Mouse (Mus musculus) midbrain, embryonic 12.5 days (tissue): ENCODE measurements at regions not wholly inside any gene's neighbourhood (a gene's known extent, or its start where the extent isn't known, plus 50 kb on each side); places are given as distances from the start of the nearest gene placed in this dataset.

Source experiments
- ATAC-seq: fragments of 200-750 bp; cut with Nextera tagmentation; 2 replicates; pipeline ENCODE4 v1.8.0; 2017; ENCODE audit warnings: low read depth, moderate TSS enrichment, moderate library complexity; ENCODE audit not compliant: low FRiP score
- H3K27ac ChIP-seq: fragments of 300-500 bp; sonication (generic); replicated peaks from 2 replicates; pipeline ENCODE4 v1.5.1; 2016; ENCODE audit warnings: mild to moderate bottlenecking
- H3K27me3 ChIP-seq: fragments of 300-500 bp; sonication (generic); 2 replicates; pipeline ENCODE4 v1.6.1; 2016; ENCODE audit warnings: mild to moderate bottlenecking
- H3K36me3 ChIP-seq: fragments of 300-500 bp; sonication (generic); 2 replicates; pipeline ENCODE4 v1.6.1; 2016
- H3K4me1 ChIP-seq: fragments of 300-500 bp; sonication (generic); 2 replicates; pipeline ENCODE4 v1.6.1; 2016
- H3K4me2 ChIP-seq: fragments of 300-500 bp; sonication (generic); replicated peaks from 2 replicates; pipeline ENCODE4 v1.6.1; 2016; ENCODE audit warnings: mild to moderate bottlenecking, moderate library complexity
- H3K4me3 ChIP-seq: fragments of 300-500 bp; sonication (generic); 2 replicates; pipeline ENCODE4 v1.5.1; 2016; ENCODE audit warnings: mild to moderate bottlenecking
- H3K9ac ChIP-seq: fragments of 300-500 bp; sonication (generic); replicated peaks from 2 replicates; pipeline ENCODE4 v1.6.1; 2016; ENCODE audit warnings: mild to moderate bottlenecking, moderate library complexity
- H3K9me3 ChIP-seq: fragments of 300-500 bp; sonication (generic); 2 replicates; pipeline ENCODE4 v1.6.1; 2016; ENCODE audit warnings: mild to moderate bottlenecking
- WGBS: fragments of 180-500 bp; shearing (Covaris S2); methylation state at CpG from one replicate; pipeline ENCODE4 v1.1.7; 2016; 5-methylcytosine and 5-hydroxymethylcytosine counted together

DNA sequence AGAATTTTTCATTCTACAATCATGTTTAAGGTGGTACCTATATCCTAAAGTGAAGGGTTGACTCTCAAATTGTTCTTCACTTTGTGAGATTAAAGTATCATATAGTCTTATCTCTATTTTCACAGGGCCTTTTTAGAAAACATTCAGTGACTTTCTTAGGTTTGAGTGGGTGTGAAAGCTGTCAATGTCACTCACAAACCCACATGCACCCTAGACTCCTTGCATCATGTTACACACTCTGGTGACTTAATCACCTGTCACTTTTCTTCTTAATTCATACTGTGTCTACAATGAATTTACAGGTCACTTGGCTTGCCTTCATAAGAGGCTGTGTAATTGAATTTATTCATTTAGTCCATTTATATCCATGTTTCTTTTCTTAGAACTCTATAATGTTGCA, 1026.8 kb upstream of the Alcam start:
- Histone ChIP-seq H3K27ac (no peak overlapping the region), H3K4me1 (no peaks in the 10 kb centered on the region)

DNA sequence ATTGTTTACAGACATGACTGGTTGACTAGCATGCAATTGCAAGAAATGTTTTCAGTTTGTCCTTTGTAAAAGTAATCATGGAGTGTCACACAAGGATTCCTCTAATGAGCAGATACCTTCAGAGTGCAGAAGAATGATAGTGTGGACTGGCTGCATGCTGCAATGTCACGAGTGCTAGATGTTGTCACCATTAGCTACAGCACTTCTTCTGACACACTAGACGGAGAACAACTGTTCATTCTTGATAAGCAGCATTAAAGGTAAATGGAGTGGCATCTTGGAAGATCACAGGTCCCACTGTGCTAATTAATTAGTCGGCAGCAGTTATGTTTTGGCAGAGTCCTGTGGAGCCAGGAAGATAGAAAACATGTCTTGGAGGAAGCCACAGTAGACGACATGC, 985.6 kb upstream of the Alcam start:
- Histone ChIP-seq H3K4me3 (no peak overlapping the region), H3K4me1 (no peaks in the 10 kb centered on the region), H3K9ac (no peak overlapping the region), H3K27me3 (no peaks in the 10 kb centered on the region), H3K4me2 (no peak overlapping the region), H3K27ac (no peak overlapping the region), H3K36me3 (no peaks in the 10 kb centered on the region), H3K9me3 (no peaks in the 10 kb centered on the region)
- WGBS, result 85% methylated on average over 4 of the region's 4 CpGs
- no peak for ATAC-seq

More for the DNA sequence above, 1026.8 kb upstream of the Alcam start:
- no peak for ATAC-seq
- Histone ChIP-seq H3K27me3 (no peaks in the 10 kb centered on the region), H3K4me2 (no peak overlapping the region), H3K4me3 (no peak overlapping the region), H3K9ac (no peak overlapping the region), H3K36me3 (no peaks in the 10 kb centered on the region), H3K9me3 (no peaks in the 10 kb centered on the region)

DNA sequence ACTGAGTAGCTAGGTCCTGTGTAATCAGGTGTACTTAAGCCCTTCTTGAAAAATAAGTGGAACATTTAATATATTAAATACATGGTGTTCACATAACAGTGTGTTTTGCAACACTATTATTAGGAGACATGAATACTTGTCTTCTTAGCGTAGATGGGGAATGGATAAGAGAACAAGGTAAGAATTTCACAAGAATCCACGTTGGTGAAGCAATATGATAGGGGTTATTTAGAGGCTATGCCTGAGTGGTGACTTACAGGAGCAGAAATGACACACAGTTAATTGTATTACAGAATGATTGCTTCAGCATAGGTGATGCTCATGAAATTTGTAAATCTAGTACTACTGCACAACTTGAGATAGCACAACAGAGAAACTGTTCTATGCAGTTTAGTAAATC, 964.5 kb upstream of the Alcam start:
- ATAC-seq, result no peak
- Histone ChIP-seq H3K27me3 (no peaks in the 10 kb centered on the region), H3K27ac (no peak overlapping the region), H3K9me3 (no peaks in the 10 kb centered on the region), H3K9ac (no peak overlapping the region), H3K4me1 (no peaks in the 10 kb centered on the region), H3K4me2 (no peak overlapping the region), H3K4me3 (no peak overlapping the region), H3K36me3 (no peaks in the 10 kb centered on the region)
- 68% methylated on average over 2 of the region's 2 CpGs for WGBS

DNA sequence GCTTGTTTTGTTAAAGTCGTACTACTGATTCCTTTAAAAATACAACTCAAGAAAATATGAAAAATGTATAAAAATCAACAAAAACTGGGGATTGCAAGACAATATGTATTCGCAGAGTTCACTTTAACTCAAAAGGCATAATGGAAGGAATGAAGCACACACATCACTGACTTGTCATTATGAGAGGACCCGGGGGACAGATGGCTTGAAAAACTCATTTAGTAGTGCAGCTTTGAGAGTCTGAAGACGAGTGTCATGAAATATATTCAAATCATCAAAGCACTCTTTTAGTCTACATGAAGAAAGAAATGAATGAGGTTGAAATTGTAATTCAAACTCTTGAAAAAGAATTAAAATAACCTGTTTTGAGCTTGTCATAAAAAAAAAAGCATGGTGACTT, 931.3 kb upstream of the Alcam start:
- no peak for ATAC-seq
- H3K9ac ChIP-seq, result no peak overlapping the region

DNA sequence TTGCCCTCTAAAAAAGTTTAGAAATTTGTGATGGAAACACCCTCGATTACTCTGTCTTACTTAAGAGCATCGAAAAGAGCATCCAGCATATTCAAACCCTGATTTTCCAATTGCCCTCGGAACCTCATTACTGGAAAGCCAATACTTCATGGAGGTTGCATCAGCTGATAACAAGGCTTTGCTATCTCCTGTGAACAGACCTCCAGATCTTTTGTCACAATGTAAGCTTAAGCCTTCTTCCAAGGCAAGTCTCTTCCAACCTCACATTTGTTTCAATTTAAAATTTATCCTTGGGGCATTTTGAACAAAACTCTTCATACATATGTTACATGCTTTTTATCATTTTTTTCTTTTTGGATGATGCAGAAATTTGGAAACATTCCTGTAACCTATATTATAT, 888.3 kb upstream of the Alcam start:
- Histone ChIP-seq H3K9me3 (no peaks in the 10 kb centered on the region), H3K27ac (no peak overlapping the region), H3K4me3 (no peak overlapping the region), H3K36me3 (no peaks in the 10 kb centered on the region), H3K4me2 (no peak overlapping the region), H3K9ac (no peak overlapping the region), H3K4me1 (no peaks in the 10 kb centered on the region), H3K27me3 (no peaks in the 10 kb centered on the region)
- no peak for ATAC-seq
- WGBS, result 91% methylated on average over 3 of the region's 3 CpGs

More for the DNA sequence above, 931.3 kb upstream of the Alcam start:
- Histone ChIP-seq H3K4me3 (no peak overlapping the region), H3K4me2 (no peak overlapping the region), H3K27ac (no peak overlapping the region), H3K9me3 (0 out of 2 replicates have a peak, but pooled peaks cover 2% of the 10 kb centered on the region), H3K4me1 (no peaks in the 10 kb centered on the region), H3K27me3 (no peaks in the 10 kb centered on the region), H3K36me3 (no peaks in the 10 kb centered on the region)
- WGBS, result 78% methylated on average over 4 of the region's 4 CpGs

DNA sequence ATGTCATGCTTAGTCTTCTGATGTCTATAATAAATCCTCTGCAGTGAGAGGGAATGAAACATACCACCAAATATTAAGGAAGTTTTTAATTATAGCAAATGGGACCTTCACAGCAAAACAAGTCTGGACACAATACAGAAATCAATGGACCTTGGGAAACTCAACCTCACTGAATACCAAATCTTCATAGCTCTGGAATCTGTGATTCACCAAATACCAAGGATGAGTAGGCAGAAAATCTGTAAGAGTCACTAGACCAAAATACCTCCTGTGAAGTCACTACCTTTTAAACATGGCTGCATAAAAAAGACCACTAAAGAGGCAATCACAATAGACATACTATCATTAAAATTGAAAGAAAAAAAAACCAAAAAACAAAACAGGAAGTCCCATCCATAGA, 872.5 kb upstream of the Alcam start:
- no peaks in the 10 kb centered on the region for H3K36me3 ChIP-seq
- no peaks in the 10 kb centered on the region for H3K27me3 ChIP-seq
- H3K9ac ChIP-seq, result no peak overlapping the region
- H3K4me2 ChIP-seq, result no peak overlapping the region
- ATAC-seq, result no peak
- no peaks in the 10 kb centered on the region for H3K9me3 ChIP-seq
- H3K27ac ChIP-seq, result no peak overlapping the region
- no peaks in the 10 kb centered on the region for H3K4me1 ChIP-seq
- no peak overlapping the region for H3K4me3 ChIP-seq

DNA sequence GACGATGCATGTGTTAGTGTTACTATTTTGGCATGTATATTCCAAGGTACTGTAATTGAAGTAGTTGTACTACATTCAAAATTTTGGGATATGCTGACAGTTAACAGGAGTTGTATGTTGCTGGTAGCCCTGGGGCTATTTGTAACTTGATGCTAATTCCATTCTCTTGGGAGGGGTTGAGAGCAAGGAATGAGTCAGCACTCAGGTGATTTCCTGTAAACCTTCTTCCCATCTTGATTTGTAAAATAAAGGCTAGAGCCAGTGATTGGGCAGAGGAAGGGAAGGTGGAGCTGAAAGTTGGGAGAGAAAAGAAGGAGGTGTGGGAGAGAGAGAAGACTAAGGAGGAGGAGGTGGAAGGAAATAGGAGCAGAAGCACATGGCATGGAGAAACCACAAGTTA, 838.2 kb upstream of the Alcam start:
- no peak overlapping the region for H3K9ac ChIP-seq
- no peaks in the 10 kb centered on the region for H3K27me3 ChIP-seq
- no peaks in the 10 kb centered on the region for H3K9me3 ChIP-seq
- H3K4me2 ChIP-seq, result no peak overlapping the region
- ATAC-seq, result no peak
- no peaks in the 10 kb centered on the region for H3K4me1 ChIP-seq
- H3K36me3 ChIP-seq, result no peaks in the 10 kb centered on the region
- H3K27ac ChIP-seq, result no peak overlapping the region
- H3K4me3 ChIP-seq, result no peak overlapping the region
- 91% methylated on average over 1 of the region's 1 CpGs for WGBS

DNA sequence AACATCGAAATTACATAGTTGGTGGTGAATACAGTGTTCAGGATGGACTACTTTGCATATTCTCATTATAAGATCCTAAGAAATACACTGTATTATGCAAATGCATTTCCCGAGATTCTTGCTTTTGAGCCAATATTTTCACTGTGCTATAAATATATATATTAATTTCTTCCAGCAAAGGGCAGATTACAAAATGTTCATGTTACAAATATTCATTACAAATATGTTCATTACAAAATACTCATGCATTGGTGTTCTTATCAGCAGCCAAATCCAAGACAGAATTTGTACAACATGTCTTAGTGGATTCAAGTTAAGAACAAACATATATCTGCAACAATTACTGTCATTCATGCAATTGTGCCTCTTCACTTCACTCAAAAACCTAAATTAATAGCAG, 828.1 kb upstream of the Alcam start:
- no peak for ATAC-seq
- Histone ChIP-seq H3K27me3 (no peaks in the 10 kb centered on the region), H3K9me3 (no peaks in the 10 kb centered on the region), H3K36me3 (no peaks in the 10 kb centered on the region), H3K9ac (no peak overlapping the region), H3K4me3 (no peak overlapping the region), H3K4me1 (no peaks in the 10 kb centered on the region), H3K27ac (no peak overlapping the region), H3K4me2 (no peak overlapping the region)
- 83% methylated on average over 2 of the region's 2 CpGs for whole genome bisulfite sequencing

DNA sequence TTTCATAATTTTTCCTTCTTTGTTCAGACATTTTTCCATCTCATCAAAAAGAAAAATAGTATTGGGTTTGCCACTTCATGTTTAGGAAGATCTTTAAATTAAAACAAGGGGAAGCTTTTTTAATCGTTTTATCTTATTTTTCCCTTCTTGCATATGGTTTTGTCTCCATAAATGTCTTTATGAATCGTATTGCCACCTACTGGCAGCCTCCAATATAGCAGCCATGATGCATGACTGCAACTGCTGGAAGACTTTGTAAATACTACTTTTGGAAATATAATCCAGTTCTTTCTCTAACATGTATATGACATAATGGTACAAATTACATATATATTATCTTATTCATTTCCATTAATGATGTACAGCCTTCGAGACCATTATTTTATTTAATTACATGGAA, 812.2 kb upstream of the Alcam start:
- Histone ChIP-seq H3K27ac (no peak overlapping the region), H3K27me3 (no peaks in the 10 kb centered on the region), H3K9ac (no peak overlapping the region), H3K4me2 (no peak overlapping the region), H3K4me1 (no peaks in the 10 kb centered on the region), H3K9me3 (no peaks in the 10 kb centered on the region), H3K36me3 (no peaks in the 10 kb centered on the region), H3K4me3 (no peak overlapping the region)
- 26% methylated on average over 3 of the region's 3 CpGs for WGBS
- no peak for ATAC-seq

DNA sequence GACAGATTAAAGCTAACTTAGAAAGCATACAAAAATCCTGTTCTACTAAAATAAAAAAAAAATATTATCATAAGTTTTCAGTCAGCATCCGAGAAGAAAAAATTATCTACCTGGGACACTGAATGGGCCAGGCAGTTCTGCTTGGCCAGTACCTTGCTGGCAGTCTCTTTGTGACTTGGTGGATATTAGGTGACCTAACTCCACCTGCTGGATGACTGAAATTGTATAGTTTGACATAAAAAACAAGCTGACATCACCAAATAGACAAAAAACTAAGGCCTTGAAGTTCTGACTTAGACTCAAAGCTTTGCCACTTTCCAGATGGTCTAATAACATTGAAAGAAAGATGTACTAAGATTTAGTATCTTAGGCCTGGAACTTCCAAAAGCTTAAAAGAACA, 791.5 kb upstream of the Alcam start:
- no peak overlapping the region for H3K4me2 ChIP-seq
- H3K27ac ChIP-seq, result no peak overlapping the region
- no peaks in the 10 kb centered on the region for H3K36me3 ChIP-seq
- no peaks in the 10 kb centered on the region for H3K4me1 ChIP-seq
- no peaks in the 10 kb centered on the region for H3K27me3 ChIP-seq
- no peak for ATAC-seq
- 81% methylated on average over 1 of the region's 1 CpGs for WGBS
- no peaks in the 10 kb centered on the region for H3K9me3 ChIP-seq
- no peak overlapping the region for H3K4me3 ChIP-seq
- H3K9ac ChIP-seq, result no peak overlapping the region

DNA sequence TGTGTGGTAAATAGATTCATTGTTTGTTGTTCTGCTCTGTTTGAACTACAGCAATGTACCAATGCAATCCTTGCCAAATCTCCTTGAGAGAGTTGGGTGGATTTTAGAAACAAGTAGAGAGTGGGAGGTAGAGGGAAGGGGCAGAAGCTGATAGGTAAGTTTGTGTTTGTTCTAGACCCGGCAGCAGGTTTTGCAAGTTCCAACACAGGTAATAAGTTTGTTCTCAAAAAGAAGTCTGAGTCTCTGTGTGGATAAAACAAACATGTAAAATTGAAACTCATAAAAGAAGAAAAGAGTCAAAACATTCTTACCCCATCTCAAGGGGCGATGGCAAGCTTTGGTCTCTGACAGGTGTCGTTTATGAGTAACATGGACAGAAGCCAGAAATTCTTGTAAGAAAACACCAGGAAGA, 788.3 kb upstream of the Alcam start:
- no peak overlapping the region for H3K9ac ChIP-seq
- no peaks in the 10 kb centered on the region for H3K4me1 ChIP-seq
- no peaks in the 10 kb centered on the region for H3K27me3 ChIP-seq
- H3K4me3 ChIP-seq, result no peak overlapping the region
- no peak overlapping the region for H3K27ac ChIP-seq
- no peak for ATAC-seq
- H3K9me3 ChIP-seq, result no peaks in the 10 kb centered on the region
- WGBS, result 84% methylated on average over 3 of the region's 3 CpGs
- H3K4me2 ChIP-seq, result no peak overlapping the region
- H3K36me3 ChIP-seq, result no peaks in the 10 kb centered on the region

DNA sequence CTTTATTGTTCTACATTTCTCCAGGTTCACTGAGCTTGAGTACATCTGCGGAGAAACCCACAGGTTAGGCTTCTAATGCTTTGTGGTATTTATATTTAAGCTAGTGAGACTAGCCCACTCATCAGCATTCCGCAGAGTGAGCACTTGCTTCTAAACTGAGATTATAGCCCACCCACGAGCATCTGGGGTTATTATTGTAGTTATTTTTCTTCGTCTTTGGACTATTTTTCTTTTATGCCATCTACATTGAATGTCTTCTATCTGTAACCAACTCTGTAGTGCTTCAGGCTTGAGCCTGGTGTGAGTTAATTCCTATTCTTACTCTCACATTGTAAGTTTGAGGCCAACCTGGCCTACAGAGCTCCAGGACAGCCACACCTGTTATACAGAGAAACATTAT, 765.0 kb upstream of the Alcam start:
- Histone ChIP-seq H3K9me3 (no peaks in the 10 kb centered on the region), H3K4me1 (no peaks in the 10 kb centered on the region), H3K27ac (no peak overlapping the region), H3K9ac (no peak overlapping the region), H3K4me2 (no peak overlapping the region), H3K27me3 (no peaks in the 10 kb centered on the region), H3K36me3 (no peaks in the 10 kb centered on the region), H3K4me3 (no peak overlapping the region)
- WGBS, result 79% methylated on average over 4 of the region's 4 CpGs
- ATAC-seq, result no peak

DNA sequence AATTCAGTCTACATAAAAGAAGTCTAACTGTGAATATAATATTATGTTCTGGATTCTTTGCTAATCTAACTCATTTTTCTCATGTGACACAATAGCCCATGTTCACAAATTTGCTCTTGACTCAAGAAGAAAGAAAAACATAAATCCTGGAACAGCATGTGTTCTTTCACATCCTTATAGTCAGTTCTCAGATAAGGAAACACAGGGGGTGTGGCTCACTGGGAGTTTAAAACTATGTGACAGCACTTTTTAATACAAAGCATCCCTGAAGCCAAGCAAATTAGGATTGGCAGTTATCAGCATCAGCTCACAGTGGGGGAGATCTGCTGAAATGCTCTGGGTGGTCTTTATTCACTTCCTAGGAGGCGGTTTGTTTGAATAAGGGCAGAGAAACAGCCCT, 747.6 kb upstream of the Alcam start:
- 37% methylated on average over 1 of the region's 1 CpGs for WGBS
- Histone ChIP-seq H3K9me3 (no peaks in the 10 kb centered on the region), H3K4me3 (no peak overlapping the region), H3K36me3 (no peaks in the 10 kb centered on the region), H3K4me2 (no peak overlapping the region), H3K4me1 (no peaks in the 10 kb centered on the region), H3K27ac (no peak overlapping the region), H3K27me3 (no peaks in the 10 kb centered on the region), H3K9ac (no peak overlapping the region)
- ATAC-seq, result no peak
